Mouse (Mus musculus) megakaryocyte, embryonic 14.5 days (primary cell): Measurements from ENCODE around the gene Mysm1.

ENCODE experiments used
- FLI1 ChIP-seq: IDR thresholded peaks from 2 replicates; pipeline ENCODE4 v1.6.1; 2012; ENCODE audit warnings: low read length, inconsistent platforms, mixed read lengths
- GATA1 ChIP-seq: IDR thresholded peaks from 3 replicates; pipeline ENCODE4 v1.6.1; 2012; ENCODE audit warnings: mixed read lengths, low read length, inconsistent platforms, borderline replicate concordance

- TF ChIP-seq GATA1 = no peak
- no peak for TF ChIP-seq FLI1
Measured at GRCm38 (mm10) chr4:94952773-94953172, 26.1 kb downstream of the Mysm1 start.
